Mouse (Mus musculus) urinary bladder, postnatal 14 days (tissue): ENCODE data around the gene Spata5.
A peak's percentile ranks its signal among the peaks of the same experiment; 100 is the strongest.
"Not testable (repeated sequence)": the region's sequence is repeated elsewhere in the genome, so short reads cannot be mapped to it uniquely, and the experiment has no call there.

Experiments used
- DNase-seq: peaks from one replicate; pipeline ENCODE4 v3.0.0; 2021; ENCODE audit warnings: low spot score

Gene Spata5

GRCm38 (mm10) chr3:37569661-37570566 is 150.2 kb downstream of the Spata5 start:
- DNase-seq: no peak

GRCm38 (mm10) chr3:37571633-37572032 is 151.9 kb downstream of the Spata5 start:
- no peak for DNase-seq

- DNase-seq: no peak
Measured at GRCm38 (mm10) chr3:37572066-37572465, 152.4 kb downstream of the Spata5 start.

- no peak for DNase-seq
Measured at GRCm38 (mm10) chr3:37576840-37577239, 157.1 kb downstream of the Spata5 start.

- DNase-seq: no peak
Measured at GRCm38 (mm10) chr3:37577706-37578105, 158.0 kb downstream of the Spata5 start.

GRCm38 (mm10) chr3:37584576-37584975 is 164.9 kb downstream of the Spata5 start:
- no peak for DNase-seq

GRCm38 (mm10) chr3:37585967-37586730 is 166.5 kb downstream of the Spata5 start:
- peak; percentile 23 for DNase-seq

- no peak for DNase-seq
Measured at GRCm38 (mm10) chr3:37586731-37587578, 167.3 kb downstream of the Spata5 start.

GRCm38 (mm10) chr3:37595721-37596120 is 176.0 kb downstream of the Spata5 start:
- DNase-seq: peak; percentile 11

GRCm38 (mm10) chr3:37596519-37596918 is 176.8 kb downstream of the Spata5 start:
- DNase-seq: peak; percentile 37

- no peak for DNase-seq
Measured at GRCm38 (mm10) chr3:37597200-37597599, 177.5 kb downstream of the Spata5 start.

- DNase-seq: not testable (repeated sequence)
Measured at GRCm38 (mm10) chr3:37599641-37600040, 179.9 kb downstream of the Spata5 start.

GRCm38 (mm10) chr3:37602356-37602755 is 182.7 kb downstream of the Spata5 start:
- no peak for DNase-seq

- DNase-seq: no peak
Measured at GRCm38 (mm10) chr3:37602890-37603289, 183.2 kb downstream of the Spata5 start.

GRCm38 (mm10) chr3:37603541-37603940 is 183.8 kb downstream of the Spata5 start:
- DNase-seq: no peak

GRCm38 (mm10) chr3:37604976-37605875 is 185.5 kb downstream of the Spata5 start:
- no peak for DNase-seq

GRCm38 (mm10) chr3:37605876-37606238 is 186.2 kb downstream of the Spata5 start:
- DNase-seq: peak; percentile 25

- no peak for DNase-seq
Measured at GRCm38 (mm10) chr3:37608926-37609325, 189.2 kb downstream of the Spata5 start.

GRCm38 (mm10) chr3:37610670-37611069 is 191.0 kb downstream of the Spata5 start:
- no peak for DNase-seq

- DNase-seq: no peak
Measured at GRCm38 (mm10) chr3:37613722-37614121, 194.0 kb downstream of the Spata5 start.
